Mouse (Mus musculus) midbrain, embryonic 14.5 days (tissue): ENCODE measurements around the gene Zic1. TPM values are rescaled to one million over a fixed set of nuclear protein-coding genes. Genes with fewer than 3 reads are reported as not detected.

Source experiments
- ATAC-seq: fragments of 200-750 bp; cut with Nextera tagmentation; 2 replicates; pipeline ENCODE4 v1.8.0; 2017; ENCODE audit warnings: moderate number of reproducible peaks, moderate library complexity; ENCODE audit not compliant: low FRiP score, low TSS enrichment
- DNase-seq: peaks from one replicate; pipeline ENCODE4 v3.0.0-alpha.2; 2015
- H3K27ac ChIP-seq: fragments of 300-500 bp; sonication (generic); replicated peaks from 2 replicates; pipeline ENCODE4 v1.5.1; 2014; ENCODE audit warnings: mild to moderate bottlenecking, low read depth, low read length, moderate library complexity
- H3K27me3 ChIP-seq: fragments of 300-500 bp; sonication (generic); 2 replicates; pipeline ENCODE4 v1.6.1; 2014; ENCODE audit warnings: low read length, control low read depth, mixed read lengths; ENCODE audit not compliant: control insufficient read depth, insufficient read depth
- H3K36me3 ChIP-seq: fragments of 300-500 bp; sonication (generic); 2 replicates; pipeline ENCODE4 v1.6.1; 2014; ENCODE audit warnings: low read length, control low read depth; ENCODE audit not compliant: control insufficient read depth, insufficient read depth
- H3K4me1 ChIP-seq: fragments of 300-500 bp; sonication (generic); 2 replicates; pipeline ENCODE4 v1.6.1; 2014; ENCODE audit warnings: mild to moderate bottlenecking, antibody characterized with exemption, low read length, control low read depth; ENCODE audit not compliant: control insufficient read depth, insufficient read depth
- H3K4me2 ChIP-seq: fragments of 300-500 bp; sonication (generic); 2 replicates; pipeline ENCODE4 v1.6.1; 2014; ENCODE audit warnings: mild to moderate bottlenecking, low read length, moderate library complexity
- H3K4me3 ChIP-seq: fragments of 300-500 bp; sonication (generic); replicated peaks from 2 replicates; pipeline ENCODE4 v1.5.1; 2014; ENCODE audit warnings: low read depth, low read length
- H3K9ac ChIP-seq: fragments of 300-500 bp; sonication (generic); replicated peaks from 2 replicates; pipeline ENCODE4 v1.6.1; 2014; ENCODE audit warnings: mild to moderate bottlenecking, low read length, moderate library complexity
- H3K9me3 ChIP-seq: fragments of 300-500 bp; sonication (generic); 2 replicates; pipeline ENCODE4 v1.6.1; 2016; ENCODE audit warnings: low read length, control low read depth, mixed read lengths; ENCODE audit not compliant: control insufficient read depth
- WGBS: fragments of 180-500 bp; shearing (Covaris S2); extraction: QIAGEN DNeasy Blood & Tissue Kit; methylation state at CpG from one replicate; pipeline ENCODE4 v1.1.7; 2014; 5-methylcytosine and 5-hydroxymethylcytosine counted together
- polyA plus RNA-seq: library from polyadenylated mRNA; unstranded; fragments of >200 nt; fragmentation: Nextera tagmentation; extraction: Ambion mirVana; gene quantifications from 2 replicates; pipeline ENCODE4 v1.2.1, GENCODE M21; 2014

Zic1 gene
- polyA plus RNA-seq, 1 experiment from 2014 or later, result 17.8 TPM

DNA sequence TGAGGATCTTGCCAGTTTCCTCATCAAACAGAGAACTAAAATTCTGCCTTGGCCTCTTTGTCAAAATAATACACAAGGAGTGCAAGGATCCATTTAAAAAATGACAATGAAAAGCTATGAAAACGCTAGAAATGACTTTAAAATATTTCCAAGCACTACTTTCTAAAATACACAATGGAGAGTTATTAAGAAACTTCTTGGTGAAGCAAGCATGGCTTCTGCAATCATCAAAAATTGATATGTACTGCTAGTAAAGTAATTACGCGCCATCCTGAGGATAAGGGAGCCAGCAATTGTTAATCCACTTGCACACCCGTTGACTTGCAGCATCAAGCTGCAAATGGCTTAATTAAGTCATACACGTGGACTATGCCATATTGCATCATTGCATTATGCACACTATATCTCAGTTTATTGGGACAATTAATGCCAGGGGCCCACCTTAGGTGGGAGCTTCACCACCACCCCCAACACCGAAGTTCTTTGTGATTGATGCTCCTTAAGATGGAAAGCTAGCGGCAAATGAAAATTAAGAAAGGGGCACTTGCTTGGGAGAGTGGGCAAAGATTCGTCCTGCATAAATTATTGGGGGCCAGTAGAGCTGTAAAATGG is 35.0 kb upstream of the Zic1 start:
- Histone ChIP-seq H3K9me3 (no peaks in the 10 kb centered on the region), H3K4me1 (no peaks in the 10 kb centered on the region), H3K4me3 (no peak overlapping the region), H3K27me3 (peaks cover 92% of the 10 kb centered on the region), H3K36me3 (no peaks in the 10 kb centered on the region), H3K4me2 (no peak overlapping the region), H3K9ac (no peak overlapping the region), H3K27ac (no peak overlapping the region)
- 6% methylated on average over 8 of the region's 8 CpGs for WGBS
- DNase-seq (peak; percentile 27), ATAC-seq (no peak)

DNA sequence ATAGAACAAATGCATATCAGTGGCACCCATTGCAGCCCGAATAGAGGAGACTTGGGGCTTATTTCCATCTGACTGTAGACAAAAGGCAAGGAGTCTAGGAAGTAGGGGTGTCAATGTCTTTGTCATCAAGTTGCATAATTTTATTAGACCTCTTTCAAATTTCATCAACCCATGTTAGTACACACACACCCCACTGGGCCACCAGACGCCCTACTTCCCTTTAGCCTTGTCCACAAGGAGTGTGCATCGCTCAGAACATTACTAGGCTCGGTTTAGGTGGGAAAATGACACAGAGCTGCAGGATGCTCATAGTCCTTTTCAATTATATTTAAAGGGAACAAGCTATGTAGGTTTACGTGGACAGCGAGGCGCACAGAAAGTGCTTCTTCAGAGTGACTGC is 34.4 kb upstream of the Zic1 start:
- Histone ChIP-seq H3K4me2 (no peak overlapping the region), H3K27me3 (peaks cover 93% of the 10 kb centered on the region), H3K27ac (no peak overlapping the region), H3K4me1 (no peaks in the 10 kb centered on the region), H3K36me3 (no peaks in the 10 kb centered on the region), H3K9ac (no peak overlapping the region), H3K9me3 (no peaks in the 10 kb centered on the region), H3K4me3 (no peak overlapping the region)
- DNase-seq (peak; percentile 17), ATAC-seq (no peak)
- 16% methylated on average over 7 of the region's 7 CpGs for WGBS

DNA sequence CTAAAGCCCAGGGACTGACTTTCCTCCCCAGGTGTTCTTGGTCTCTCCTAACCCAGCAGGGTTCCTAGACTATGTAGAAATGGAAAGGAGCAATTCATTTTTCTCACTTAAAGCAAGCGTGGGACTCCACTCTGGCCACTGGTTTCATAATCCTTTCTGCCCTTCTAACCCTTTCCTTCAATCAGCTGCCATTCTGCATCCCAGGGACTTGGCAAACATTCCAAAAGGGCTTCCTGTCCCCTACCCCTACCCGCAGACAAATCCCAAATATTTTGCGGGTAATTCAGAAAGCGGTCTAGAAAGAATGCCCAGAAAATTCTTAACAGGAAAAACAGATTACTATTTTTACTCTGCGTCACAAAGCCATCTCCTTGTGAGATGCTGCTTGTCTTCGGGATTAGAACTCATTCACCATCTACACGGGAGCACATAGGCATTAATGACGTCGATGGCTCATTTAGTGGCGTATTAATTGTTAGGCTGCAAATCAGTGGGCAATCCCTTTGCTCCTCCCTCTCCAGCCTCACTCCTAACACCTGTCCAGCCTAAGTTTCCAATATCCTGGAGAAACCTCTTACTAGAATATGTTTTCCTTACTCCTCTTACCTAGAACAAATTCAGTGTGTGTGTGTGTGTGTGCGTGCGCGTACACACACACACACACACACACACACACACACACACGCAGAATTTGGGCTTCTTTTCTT is 29.6 kb upstream of the Zic1 start:
- DNase-seq (no peak), ATAC-seq (no peak)
- Histone ChIP-seq H3K27me3 (peaks cover 88% of the 10 kb centered on the region), H3K36me3 (no peaks in the 10 kb centered on the region), H3K4me1 (no peaks in the 10 kb centered on the region), H3K4me2 (no peak overlapping the region), H3K9ac (no peak overlapping the region), H3K4me3 (no peak overlapping the region), H3K27ac (no peak overlapping the region), H3K9me3 (no peaks in the 10 kb centered on the region)
- WGBS, result 6% methylated on average over 14 of the region's 14 CpGs

DNA sequence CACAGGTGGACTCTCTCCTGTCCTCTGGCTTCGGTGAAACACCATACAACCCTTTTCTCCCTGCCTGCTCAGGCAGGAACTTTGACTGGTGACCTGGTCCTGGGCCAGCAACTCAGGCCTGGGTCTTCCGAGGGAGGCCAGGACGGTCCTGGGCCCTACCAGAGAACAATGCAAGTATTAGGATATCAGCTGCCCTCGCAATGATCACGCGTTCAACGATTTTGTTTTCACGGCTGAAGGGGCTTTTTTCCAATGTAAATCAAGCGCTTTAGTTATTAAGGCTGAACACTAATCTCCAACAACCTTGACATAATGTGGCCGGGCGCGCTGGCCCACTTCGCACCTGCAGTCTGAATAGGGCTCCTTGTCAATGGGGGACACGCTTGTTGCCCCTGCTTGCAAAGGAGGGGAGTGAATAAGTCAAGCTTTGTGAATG is 28.6 kb upstream of the Zic1 start:
- Histone ChIP-seq H3K27ac (no peak overlapping the region), H3K4me1 (no peaks in the 10 kb centered on the region), H3K4me2 (no peak overlapping the region), H3K9ac (no peak overlapping the region), H3K36me3 (no peaks in the 10 kb centered on the region), H3K27me3 (peaks cover 88% of the 10 kb centered on the region), H3K4me3 (no peak overlapping the region), H3K9me3 (no peaks in the 10 kb centered on the region)
- no peak; the same call in 1 of the 2 replicates for ATAC-seq
- WGBS, result 4% methylated on average over 14 of the region's 14 CpGs
- DNase-seq, result no peak

DNA sequence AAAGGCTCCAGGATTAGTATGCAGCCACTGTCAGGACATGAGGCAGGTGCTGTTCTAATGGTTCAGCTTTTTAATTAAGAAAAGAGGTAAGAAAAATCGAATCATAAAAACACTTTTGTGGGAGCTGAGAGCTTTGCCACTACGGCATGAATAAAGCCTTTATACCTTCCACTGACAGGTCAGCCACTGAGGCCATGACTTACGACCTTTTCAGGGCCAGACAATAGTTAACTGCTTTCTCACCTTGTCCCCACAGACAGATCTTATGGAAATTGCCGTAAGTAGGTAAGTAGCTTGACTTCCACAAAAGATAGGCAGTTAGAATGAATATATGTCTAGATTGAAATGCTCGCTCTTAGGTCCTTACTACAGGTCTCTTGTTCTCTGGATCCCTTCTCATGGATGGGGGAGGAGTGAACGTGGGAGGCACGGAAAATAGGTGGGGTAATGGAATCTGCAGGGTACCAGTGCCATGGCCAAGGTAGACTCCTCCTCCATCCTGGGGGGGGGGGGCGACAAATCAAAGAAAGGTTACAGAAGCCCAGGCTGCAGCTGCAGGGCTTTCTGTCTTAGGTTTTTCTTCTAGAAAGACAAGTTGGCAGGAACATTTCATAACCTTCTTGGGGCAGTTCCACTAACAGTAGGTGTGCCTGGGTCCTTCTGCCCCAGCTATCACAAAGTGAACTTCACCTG is 27.9 kb upstream of the Zic1 start:
- H3K9ac ChIP-seq, result no peak overlapping the region
- DNase-seq (no peak), ATAC-seq (no peak)
- peaks cover 89% of the 10 kb centered on the region for H3K27me3 ChIP-seq
- H3K4me2 ChIP-seq, result no peak overlapping the region
- no peaks in the 10 kb centered on the region for H3K4me1 ChIP-seq
- 8% methylated on average over 8 of the region's 8 CpGs for WGBS
- H3K27ac ChIP-seq, result no peak overlapping the region
- no peaks in the 10 kb centered on the region for H3K9me3 ChIP-seq
- no peak overlapping the region for H3K4me3 ChIP-seq
- no peaks in the 10 kb centered on the region for H3K36me3 ChIP-seq

DNA sequence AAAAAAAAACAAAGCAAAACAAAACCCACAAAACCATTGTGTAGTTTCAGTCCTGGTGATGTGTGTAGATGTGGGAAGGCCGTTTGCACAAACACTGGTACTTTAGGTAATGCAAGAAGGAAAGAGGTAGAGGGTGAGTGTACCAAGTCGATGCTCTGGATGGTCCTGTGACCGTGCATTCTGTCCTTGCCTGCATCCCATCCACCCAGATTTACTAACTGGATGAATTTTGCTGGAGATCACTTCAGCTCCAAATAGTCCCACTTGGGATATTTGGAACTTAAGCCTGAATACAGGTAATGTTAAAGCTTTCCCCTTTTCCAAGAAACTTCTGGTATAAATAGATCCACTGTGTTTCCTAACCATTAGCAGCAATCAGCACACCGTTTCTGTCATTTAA is 22.6 kb upstream of the Zic1 start:
- no peak overlapping the region for H3K9ac ChIP-seq
- H3K27ac ChIP-seq, result no peak overlapping the region
- no peaks in the 10 kb centered on the region for H3K36me3 ChIP-seq
- no peak for ATAC-seq
- peaks cover 89% of the 10 kb centered on the region for H3K27me3 ChIP-seq
- DNase-seq, result no peak
- H3K4me2 ChIP-seq, result no peak overlapping the region
- WGBS, result 6% methylated on average over 4 of the region's 4 CpGs
- H3K4me1 ChIP-seq, result no peaks in the 10 kb centered on the region
- no peak overlapping the region for H3K4me3 ChIP-seq
- H3K9me3 ChIP-seq, result no peaks in the 10 kb centered on the region

DNA sequence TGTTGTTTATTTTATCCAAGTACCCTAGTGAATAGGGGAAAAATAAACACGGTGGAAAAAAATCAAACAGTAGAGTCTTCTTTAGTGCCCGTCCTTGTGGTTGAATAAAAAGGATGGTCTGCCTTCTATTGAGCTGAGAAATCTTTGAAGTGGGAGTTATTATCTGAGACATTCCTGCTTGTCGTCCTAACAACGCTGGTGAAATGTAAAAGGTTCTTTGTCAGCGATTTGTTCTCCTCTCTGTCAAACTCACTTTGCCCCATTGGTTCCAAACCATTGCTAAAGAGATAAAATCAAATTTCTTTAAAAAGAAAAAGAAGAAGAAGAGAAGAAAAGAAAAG is 22.1 kb upstream of the Zic1 start:
- DNase-seq, result no peak
- 3% methylated on average over 5 of the region's 5 CpGs for WGBS
- no peak overlapping the region for H3K4me3 ChIP-seq

DNA sequence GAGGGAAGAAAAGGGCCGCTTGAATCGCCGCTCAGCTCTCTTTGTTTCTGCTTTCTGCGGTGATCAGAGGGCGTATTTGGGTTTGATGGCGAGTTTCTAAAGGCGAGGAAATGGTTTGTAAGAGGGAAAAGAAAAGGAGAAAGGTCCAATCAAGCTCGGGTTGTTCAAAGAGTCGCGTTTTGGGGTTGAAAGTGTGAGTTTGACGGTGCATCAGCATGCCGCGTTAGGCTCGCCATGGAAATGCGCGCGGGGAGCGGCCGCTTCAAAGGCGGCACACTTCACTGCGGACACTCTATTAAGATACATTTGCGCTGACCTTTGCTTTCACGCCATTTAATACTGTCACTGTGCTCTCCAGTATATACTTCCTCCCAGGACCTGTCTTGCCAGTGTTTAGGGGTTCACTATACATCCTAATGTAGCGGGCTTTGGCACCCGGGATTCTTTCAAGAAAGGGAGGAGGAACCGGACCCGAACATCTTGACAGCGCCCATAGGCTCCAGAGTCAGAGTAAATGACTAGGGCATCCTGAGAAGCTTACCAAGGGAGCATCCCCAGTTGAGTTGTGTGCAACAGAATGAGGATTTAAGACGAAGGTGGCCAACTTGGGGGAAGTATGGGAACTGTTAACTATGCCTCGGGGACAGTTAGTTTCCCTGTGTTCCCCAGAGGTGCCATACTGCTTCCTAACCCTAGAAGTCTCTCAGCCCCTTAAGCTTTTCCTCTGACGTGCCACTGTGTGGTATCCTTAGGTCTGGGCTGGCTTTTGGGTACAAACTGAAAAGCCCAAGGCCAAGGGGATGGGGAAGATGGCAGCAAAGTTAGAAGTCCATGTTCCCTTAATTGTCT is 21.5 kb upstream of the Zic1 start:
- no peaks in the 10 kb centered on the region for H3K4me1 ChIP-seq
- no peaks in the 10 kb centered on the region for H3K36me3 ChIP-seq
- WGBS, result under 1% methylated on average over 31 of the region's 31 CpGs
- H3K27ac ChIP-seq, result peak overlapping the region; percentile 71
- H3K9ac ChIP-seq, result no peak overlapping the region
- 0 out of 2 replicates have a peak overlapping the region, but pooled peaks have one; percentile 0 for H3K4me3 ChIP-seq
- ATAC-seq (no peak), DNase-seq (peak; percentile 66)
- no peaks in the 10 kb centered on the region for H3K9me3 ChIP-seq
- H3K4me2 ChIP-seq, result peak overlapping the region; percentile 33
- H3K27me3 ChIP-seq, result peaks cover 80% of the 10 kb centered on the region

More for the DNA sequence above, 22.1 kb upstream of the Zic1 start:
- Histone ChIP-seq H3K9ac (no peak overlapping the region), H3K27ac (peak overlapping the region; percentile 71; the same call in 1 of the 2 replicates), H3K9me3 (no peaks in the 10 kb centered on the region), H3K4me2 (peak overlapping the region; percentile 33), H3K36me3 (no peaks in the 10 kb centered on the region), H3K27me3 (peaks cover 85% of the 10 kb centered on the region), H3K4me1 (no peaks in the 10 kb centered on the region)
- ATAC-seq, result no peak
